Mouse (Mus musculus): Measurements from ENCODE around the gene Rnase10. TPM values are rescaled to one million over a fixed set of nuclear protein-coding genes. Genes with fewer than 3 reads are reported as not detected.

The Rnase10 gene
- polyA plus RNA-seq, 1 experiment from 2014 or later, result not detected

DNA sequence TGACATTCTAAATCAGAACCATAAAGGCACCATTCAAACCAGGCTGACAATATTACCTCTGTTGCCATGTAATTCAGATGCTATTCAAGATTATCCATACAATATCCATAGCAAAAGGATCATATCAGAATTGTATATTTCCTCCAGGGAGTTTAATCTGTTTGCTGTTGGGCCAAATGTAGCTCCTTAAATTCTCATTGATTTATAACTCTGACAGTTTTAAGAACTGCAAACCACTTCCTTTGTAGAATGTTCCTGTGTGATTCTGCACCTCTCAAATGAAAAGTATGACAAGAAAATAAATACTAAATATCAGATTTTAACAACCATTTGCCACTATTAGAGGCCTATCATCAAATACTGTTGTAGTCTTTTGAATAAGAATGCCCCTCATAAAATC lies 8.2 kb downstream of the Rnase10 start:
- ATAC-seq (ENCODE audit: insufficient read depth) (no peak), DNase-seq (no peak)
- H3K27me3 ChIP-seq (ENCODE audit: insufficient read depth, low read length), result no peaks in the 10 kb centered on the region
- H3K27ac ChIP-seq (ENCODE audit: low read depth), result no peak overlapping the region
- H3K4me3 ChIP-seq (ENCODE audit: low read depth, low read length), result no peak overlapping the region
- H3K9ac ChIP-seq, result no peak overlapping the region
- H3K36me3 ChIP-seq (ENCODE audit: insufficient read depth), result no peaks in the 10 kb centered on the region
- H3K4me1 ChIP-seq (ENCODE audit: insufficient read depth), result no peaks in the 10 kb centered on the region
- TF ChIP-seq CTCF (IDR thresholded peaks at IDR 0.05; ENCODE audit: low read depth), result no peak
- H3K9me3 ChIP-seq (ENCODE audit: low read depth, low read length), result no peaks in the 10 kb centered on the region
- no peak overlapping the region for H3K4me2 ChIP-seq

DNA sequence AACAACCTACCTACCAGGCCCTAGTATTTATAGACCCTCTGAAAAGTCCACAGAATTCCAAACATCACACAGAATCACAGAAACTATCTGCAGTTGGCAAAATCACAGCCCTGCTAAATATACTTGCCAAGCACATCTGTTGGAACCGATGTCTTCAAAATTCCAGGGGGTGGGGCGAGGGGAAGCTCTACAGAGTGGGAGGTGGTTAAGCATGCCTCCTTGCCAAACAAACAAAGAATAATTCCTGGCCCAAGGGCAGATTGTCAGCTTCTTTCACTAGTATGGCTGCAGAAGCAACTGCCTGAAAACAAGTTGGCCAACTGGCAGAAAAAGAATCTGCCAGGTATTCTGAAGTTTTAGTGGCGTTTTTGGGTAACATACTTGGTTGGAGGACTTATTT lies 9.7 kb downstream of the Rnase10 start:
- Histone ChIP-seq H3K4me2 (no peak overlapping the region), H3K27me3 (ENCODE audit: insufficient read depth, low read length) (no peaks in the 10 kb centered on the region), H3K4me3 (ENCODE audit: low read depth, low read length) (no peak overlapping the region), H3K27ac (ENCODE audit: low read depth) (no peak overlapping the region), H3K9ac (no peak overlapping the region), H3K36me3 (ENCODE audit: insufficient read depth) (no peaks in the 10 kb centered on the region), H3K9me3 (ENCODE audit: low read depth, low read length) (no peaks in the 10 kb centered on the region), H3K4me1 (ENCODE audit: insufficient read depth) (no peaks in the 10 kb centered on the region)
- ATAC-seq (ENCODE audit: insufficient read depth), result no peak
- DNase-seq, result peak; percentile 18
- 43% methylated on average over 3 of the region's 3 CpGs for WGBS
- no peak for TF ChIP-seq CTCF (IDR thresholded peaks at IDR 0.05; ENCODE audit: low read depth)

DNA sequence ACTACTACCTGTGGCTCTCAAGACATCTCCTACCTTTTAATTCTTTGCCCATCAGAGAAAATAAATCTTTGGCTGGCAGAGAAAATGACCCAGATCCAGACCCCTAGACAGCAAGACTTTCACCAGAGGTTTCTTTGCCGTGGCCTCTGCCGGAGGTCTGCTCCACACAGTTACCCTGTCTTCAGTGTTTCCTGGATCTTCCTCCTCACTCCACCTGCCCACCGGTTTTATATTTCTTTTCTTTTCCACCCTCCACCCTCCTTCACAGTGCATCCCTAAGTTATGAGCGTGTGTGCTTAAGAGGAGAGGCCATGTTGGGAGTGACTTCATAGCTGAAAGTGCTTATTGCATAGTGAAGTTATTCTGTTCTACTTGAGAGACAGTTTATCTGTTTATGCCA lies 15.9 kb downstream of the Rnase10 start:
- no peak for ATAC-seq (ENCODE audit: insufficient read depth)
- H3K4me3 ChIP-seq (ENCODE audit: low read depth, low read length), result no peak overlapping the region
- H3K9ac ChIP-seq, result no peak overlapping the region
- no peaks in the 10 kb centered on the region for H3K4me1 ChIP-seq (ENCODE audit: insufficient read depth)
- H3K4me2 ChIP-seq, result no peak overlapping the region
- DNase-seq, result no peak
- no peak overlapping the region for H3K27ac ChIP-seq (ENCODE audit: low read depth)
- TF ChIP-seq CTCF (IDR thresholded peaks at IDR 0.05; ENCODE audit: low read depth), result no peak
- H3K36me3 ChIP-seq (ENCODE audit: insufficient read depth), result no peaks in the 10 kb centered on the region
- no peaks in the 10 kb centered on the region for H3K9me3 ChIP-seq (ENCODE audit: low read depth, low read length)
- no peaks in the 10 kb centered on the region for H3K27me3 ChIP-seq (ENCODE audit: insufficient read depth, low read length)
- 68% methylated on average over 4 of the region's 4 CpGs for WGBS

DNA sequence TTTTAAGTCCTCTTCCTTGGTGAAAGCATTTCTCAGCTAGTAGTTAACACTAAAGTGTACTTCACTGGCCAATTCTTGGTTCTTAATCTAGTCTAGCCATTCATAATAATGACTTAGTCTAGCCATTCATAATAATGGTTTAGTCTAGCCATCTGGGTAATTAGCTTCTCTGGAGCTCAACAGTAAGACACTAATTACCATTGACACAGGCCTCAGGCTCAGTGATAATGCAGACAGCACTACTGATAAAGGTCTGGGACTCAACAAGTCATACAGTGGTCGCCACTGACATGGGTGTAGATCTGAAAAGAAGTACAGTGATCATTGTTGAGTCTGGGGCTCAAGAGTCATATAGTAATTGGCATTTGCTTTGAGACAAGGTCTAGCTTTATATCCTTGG lies 17.3 kb downstream of the Rnase10 start:
- no peaks in the 10 kb centered on the region for H3K27me3 ChIP-seq (ENCODE audit: insufficient read depth, low read length)
- ATAC-seq (ENCODE audit: insufficient read depth) (no peak), DNase-seq (no peak)
- no peaks in the 10 kb centered on the region for H3K9me3 ChIP-seq (ENCODE audit: low read depth, low read length)
- H3K4me2 ChIP-seq, result no peak overlapping the region
- 87% methylated on average over 1 of the region's 1 CpGs for WGBS
- H3K4me3 ChIP-seq (ENCODE audit: low read depth, low read length), result no peak overlapping the region
- H3K36me3 ChIP-seq (ENCODE audit: insufficient read depth), result no peaks in the 10 kb centered on the region
- H3K9ac ChIP-seq, result no peak overlapping the region
- no peaks in the 10 kb centered on the region for H3K4me1 ChIP-seq (ENCODE audit: insufficient read depth)
- H3K27ac ChIP-seq (ENCODE audit: low read depth), result no peak overlapping the region
- TF ChIP-seq CTCF (IDR thresholded peaks at IDR 0.05; ENCODE audit: low read depth), result no peak

DNA sequence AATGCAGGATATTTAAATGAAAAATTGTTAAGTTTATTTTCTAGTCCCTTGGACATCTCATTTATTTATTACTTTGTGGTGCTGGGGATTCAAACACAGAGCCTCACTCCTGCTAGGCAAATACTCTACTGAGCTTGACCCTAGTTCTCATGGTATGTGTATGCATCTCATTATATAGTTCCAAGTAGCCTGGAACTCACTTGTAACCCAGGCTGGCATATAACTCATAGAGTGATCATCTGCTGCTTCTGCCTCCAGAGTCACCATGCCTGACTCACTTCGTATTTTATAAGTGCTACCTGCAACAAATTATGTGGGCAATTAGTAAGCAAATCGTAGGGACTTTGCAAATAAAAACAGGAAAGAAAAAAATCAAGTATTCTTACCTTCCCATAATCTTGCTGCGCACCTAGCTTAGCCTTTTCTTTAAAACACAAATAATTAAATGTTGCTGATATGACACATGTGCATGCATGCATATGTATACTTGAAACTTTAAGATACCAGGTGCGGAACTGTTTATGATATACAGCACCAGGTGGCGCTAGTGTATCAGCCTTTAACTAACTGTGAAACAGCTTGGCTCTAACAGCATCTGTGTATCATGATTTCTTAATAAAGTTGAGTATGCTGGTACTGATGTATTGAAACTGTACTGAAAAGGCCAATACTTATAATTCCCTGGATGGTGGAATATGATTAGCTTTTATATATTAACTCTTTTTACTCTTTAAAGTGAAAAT lies 19.0 kb downstream of the Rnase10 start:
- no peak overlapping the region for H3K4me2 ChIP-seq
- no peak overlapping the region for H3K9ac ChIP-seq
- 31% methylated on average over 5 of the region's 5 CpGs for WGBS
- H3K9me3 ChIP-seq (ENCODE audit: low read depth, low read length), result no peaks in the 10 kb centered on the region
- no peak overlapping the region for H3K4me3 ChIP-seq (ENCODE audit: low read depth, low read length)
- TF ChIP-seq CTCF (IDR thresholded peaks at IDR 0.05; ENCODE audit: low read depth), result peak; percentile 85
- H3K27me3 ChIP-seq (ENCODE audit: insufficient read depth, low read length), result no peaks in the 10 kb centered on the region
- no peaks in the 10 kb centered on the region for H3K4me1 ChIP-seq (ENCODE audit: insufficient read depth)
- DNase-seq, result peak; percentile 93
- H3K36me3 ChIP-seq (ENCODE audit: insufficient read depth), result no peaks in the 10 kb centered on the region
- no peak overlapping the region for H3K27ac ChIP-seq (ENCODE audit: low read depth)
- ATAC-seq (ENCODE audit: insufficient read depth), result peak; percentile 70

DNA sequence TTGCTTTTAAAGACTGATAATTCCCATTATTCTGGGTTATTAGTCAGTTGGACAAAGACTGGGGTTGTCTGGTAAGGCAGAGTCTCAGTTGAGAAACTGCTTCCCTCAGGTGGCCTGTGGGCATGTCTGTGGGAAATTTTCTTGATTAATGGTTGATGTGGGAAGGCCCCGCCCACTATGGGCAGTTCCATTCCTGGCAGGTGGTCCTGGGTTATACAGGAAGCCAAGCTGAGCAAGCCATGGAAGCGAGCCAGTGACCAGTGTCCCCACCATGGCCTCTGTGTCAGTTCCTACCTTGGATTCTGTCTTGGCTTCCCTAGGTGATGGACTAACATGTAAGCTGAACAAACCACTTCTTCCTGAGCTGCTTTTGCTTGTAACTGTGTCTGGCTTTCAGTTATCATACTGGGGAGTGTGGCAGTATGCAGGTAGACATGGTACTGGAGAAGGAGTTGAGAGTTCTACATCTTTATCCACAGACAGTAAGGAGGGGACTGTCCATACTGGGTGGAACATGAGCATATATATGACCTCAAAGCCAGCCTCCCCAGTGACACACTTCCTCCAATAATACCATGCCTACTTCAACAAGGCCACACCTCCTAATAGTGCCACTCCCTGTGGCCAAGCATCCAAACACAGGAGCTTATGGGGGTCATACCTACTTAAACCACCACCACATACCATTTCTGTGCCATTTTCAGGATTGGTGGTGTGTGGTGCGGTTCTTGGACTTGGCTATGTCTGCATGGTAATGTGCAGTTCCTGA lies 20.0 kb downstream of the Rnase10 start:
- Histone ChIP-seq H3K9ac (no peak overlapping the region), H3K9me3 (ENCODE audit: low read depth, low read length) (no peaks in the 10 kb centered on the region), H3K27ac (ENCODE audit: low read depth) (no peak overlapping the region), H3K4me2 (no peak overlapping the region), H3K27me3 (ENCODE audit: insufficient read depth, low read length) (no peaks in the 10 kb centered on the region), H3K36me3 (ENCODE audit: insufficient read depth) (no peaks in the 10 kb centered on the region), H3K4me3 (ENCODE audit: low read depth, low read length) (no peak overlapping the region), H3K4me1 (ENCODE audit: insufficient read depth) (no peaks in the 10 kb centered on the region)
- WGBS, result 47% methylated on average over 3 of the region's 3 CpGs
- ATAC-seq (ENCODE audit: insufficient read depth) (no peak), DNase-seq (no peak)
- no peak for TF ChIP-seq CTCF (IDR thresholded peaks at IDR 0.05; ENCODE audit: low read depth)

DNA sequence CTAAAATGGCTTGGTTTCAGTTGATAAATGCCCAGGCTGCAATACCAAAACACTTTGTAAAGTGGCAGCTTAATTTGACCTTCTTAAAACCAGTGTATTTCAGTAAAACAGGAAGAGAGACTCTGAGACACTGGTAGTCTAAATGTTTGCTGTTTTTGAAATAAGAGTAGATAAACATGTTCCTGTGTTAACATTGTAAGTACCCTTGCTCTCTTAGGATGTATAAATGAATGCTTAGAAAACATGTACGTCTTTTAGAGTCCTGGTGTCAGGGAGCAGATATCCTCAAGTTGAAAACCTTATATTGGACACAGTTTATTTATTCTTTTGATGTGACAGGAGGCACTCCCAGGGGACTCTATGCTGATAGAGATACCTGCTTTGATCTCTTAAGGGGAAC lies 27.7 kb downstream of the Rnase10 start:
- no peak for DNase-seq
- no peak overlapping the region for H3K27ac ChIP-seq (ENCODE audit: low read depth)
- no peaks in the 10 kb centered on the region for H3K9me3 ChIP-seq (ENCODE audit: low read depth, low read length)
- WGBS, result 24% methylated on average over 1 of the region's 1 CpGs
- no peak for ATAC-seq (ENCODE audit: insufficient read depth)
- H3K9ac ChIP-seq, result no peak overlapping the region
- no peaks in the 10 kb centered on the region for H3K36me3 ChIP-seq (ENCODE audit: insufficient read depth)
- no peaks in the 10 kb centered on the region for H3K27me3 ChIP-seq (ENCODE audit: insufficient read depth, low read length)
- no peak overlapping the region for H3K4me2 ChIP-seq
- H3K4me3 ChIP-seq (ENCODE audit: low read depth, low read length), result no peak overlapping the region
- TF ChIP-seq CTCF (IDR thresholded peaks at IDR 0.05; ENCODE audit: low read depth), result no peak
- no peaks in the 10 kb centered on the region for H3K4me1 ChIP-seq (ENCODE audit: insufficient read depth)
